Mouse (Mus musculus) limb, embryonic 15.5 days (tissue): ENCODE measurements at regions not wholly inside any gene's neighbourhood (a gene's known extent, or its start where the extent isn't known, plus 50 kb on each side); places are given as distances from the start of the nearest gene placed in this dataset.
"Not testable (repeated sequence)": the region's sequence is repeated elsewhere in the genome, so short reads cannot be mapped to it uniquely, and the experiment has no call there.

Experiments
- ATAC-seq: fragments of 200-750 bp; cut with Nextera tagmentation; 2 replicates; pipeline ENCODE4 v1.8.0; 2017; ENCODE audit warnings: low read depth, moderate TSS enrichment; ENCODE audit not compliant: insufficient number of reproducible peaks, low FRiP score, low TSS enrichment
- H3K27ac ChIP-seq: fragments of 300-500 bp; sonication (generic); 2 replicates; pipeline ENCODE4 v1.5.1; 2015; ENCODE audit warnings: moderate library complexity, mild to moderate bottlenecking, inconsistent platforms
- H3K27me3 ChIP-seq: fragments of 300-500 bp; sonication (generic); 2 replicates; pipeline ENCODE4 v1.6.1; 2015; ENCODE audit warnings: inconsistent platforms
- H3K36me3 ChIP-seq: fragments of 300-500 bp; sonication (generic); 2 replicates; pipeline ENCODE4 v1.6.1; 2015; ENCODE audit warnings: inconsistent platforms
- H3K4me1 ChIP-seq: fragments of 300-500 bp; sonication (generic); 2 replicates; pipeline ENCODE4 v1.6.1; 2015; ENCODE audit warnings: inconsistent platforms
- H3K4me2 ChIP-seq: fragments of 300-500 bp; sonication (generic); 2 replicates; pipeline ENCODE4 v1.6.1; 2015; ENCODE audit warnings: mild to moderate bottlenecking, inconsistent platforms
- H3K4me3 ChIP-seq: fragments of 300-500 bp; sonication (generic); 2 replicates; pipeline ENCODE4 v1.5.1; 2015; ENCODE audit warnings: mild to moderate bottlenecking, inconsistent platforms
- H3K9ac ChIP-seq: fragments of 300-500 bp; sonication (generic); 2 replicates; pipeline ENCODE4 v1.6.1; 2015; ENCODE audit warnings: inconsistent platforms
- H3K9me3 ChIP-seq: fragments of 300-500 bp; sonication (generic); 2 replicates; pipeline ENCODE4 v1.6.1; 2016; ENCODE audit warnings: inconsistent platforms
- WGBS: fragments of 180-500 bp; shearing (Covaris S2); methylation state at CpG from one replicate; pipeline ENCODE4 v1.1.7; 2015; 5-methylcytosine and 5-hydroxymethylcytosine counted together

- not testable (repeated sequence) for H3K27me3 ChIP-seq, H3K4me3 ChIP-seq, H3K27ac ChIP-seq, H3K4me1 ChIP-seq, ATAC-seq, H3K9me3 ChIP-seq, H3K36me3 ChIP-seq, H3K9ac ChIP-seq, H3K4me2 ChIP-seq
Measured at GRCm38 (mm10) chr13:12726831-12727230, 73.0 kb downstream of the Prl2c3 start.

GRCm38 (mm10) chr13:12717972-12718546 lies 81.8 kb downstream of the Prl2c3 start:
- not testable (repeated sequence) for H3K27me3 ChIP-seq, H3K9ac ChIP-seq, H3K27ac ChIP-seq, H3K4me3 ChIP-seq, ATAC-seq, H3K4me2 ChIP-seq, H3K9me3 ChIP-seq, H3K4me1 ChIP-seq, H3K36me3 ChIP-seq
- 89% methylated on average over 7 of the region's 7 CpGs for WGBS

- H3K4me1 ChIP-seq: no peaks in the 10 kb centered on the region
- no peaks in the 10 kb centered on the region for H3K36me3 ChIP-seq
- H3K27me3 ChIP-seq: no peaks in the 10 kb centered on the region
- H3K4me3 ChIP-seq: no peak overlapping the region
- H3K9me3 ChIP-seq: no peaks in the 10 kb centered on the region
- no peak overlapping the region for H3K27ac ChIP-seq
- ATAC-seq: no peak
- H3K9ac ChIP-seq: no peak overlapping the region
- H3K4me2 ChIP-seq: no peak overlapping the region
- 57% methylated on average over 7 of the region's 7 CpGs for WGBS
Measured at GRCm38 (mm10) chr13:12711471-12712273, 88.2 kb downstream of the Prl2c3 start.

- peak overlapping the region; percentile 28 for H3K4me3 ChIP-seq
- H3K27me3 ChIP-seq, H3K9me3 ChIP-seq, H3K4me1 ChIP-seq, H3K9ac ChIP-seq, H3K36me3 ChIP-seq, H3K27ac ChIP-seq: not testable (repeated sequence)
- H3K4me2 ChIP-seq: peak overlapping the region; percentile 32; the same call in 1 of the 2 replicates
- ATAC-seq: peak; percentile 59; the same call in 1 of the 2 replicates
- WGBS: 4% methylated on average over 18 of the region's 27 CpGs
Measured at GRCm38 (mm10) chr13:12702804-12703612, 96.9 kb downstream of the Prl2c3 start.

- not testable (repeated sequence) for H3K27me3 ChIP-seq, H3K36me3 ChIP-seq, H3K9me3 ChIP-seq, H3K27ac ChIP-seq, H3K4me1 ChIP-seq, H3K9ac ChIP-seq
- peak; percentile 85 for ATAC-seq
- peak overlapping the region; percentile 31 for H3K4me3 ChIP-seq
- peak overlapping the region; percentile 34 for H3K4me2 ChIP-seq
- WGBS: under 1% methylated on average over 32 of the region's 46 CpGs
Measured at GRCm38 (mm10) chr13:12702111-12702803, 97.6 kb downstream of the Prl2c3 start.

- not testable (repeated sequence) for H3K4me1 ChIP-seq, H3K27ac ChIP-seq, ATAC-seq, H3K9me3 ChIP-seq, H3K27me3 ChIP-seq, H3K9ac ChIP-seq, H3K4me3 ChIP-seq, H3K4me2 ChIP-seq, H3K36me3 ChIP-seq
- 40% methylated on average over 6 of the region's 7 CpGs for WGBS
Measured at GRCm38 (mm10) chr13:12693593-12694118, 106.2 kb downstream of the Prl2c3 start.

GRCm38 (mm10) chr13:12688778-12689177 lies 111.1 kb downstream of the Prl2c3 start:
- ATAC-seq, H3K4me1 ChIP-seq: not testable (repeated sequence)
- no CpG with 5 or more reads among the region's 1 CpGs for WGBS

GRCm38 (mm10) chr13:12688149-12688548 lies 111.7 kb downstream of the Prl2c3 start:
- H3K27me3 ChIP-seq, ATAC-seq, H3K9me3 ChIP-seq, H3K4me3 ChIP-seq, H3K9ac ChIP-seq, H3K27ac ChIP-seq, H3K36me3 ChIP-seq, H3K4me1 ChIP-seq, H3K4me2 ChIP-seq: not testable (repeated sequence)
- 79% methylated on average over 2 of the region's 5 CpGs for WGBS

More at GRCm38 (mm10) chr13:12688778-12689177, 111.1 kb downstream of the Prl2c3 start:
- H3K27me3 ChIP-seq, H3K4me2 ChIP-seq, H3K27ac ChIP-seq, H3K9me3 ChIP-seq, H3K4me3 ChIP-seq, H3K9ac ChIP-seq, H3K36me3 ChIP-seq: not testable (repeated sequence)

- H3K9me3 ChIP-seq, H3K9ac ChIP-seq, H3K36me3 ChIP-seq, H3K4me1 ChIP-seq, H3K27me3 ChIP-seq, H3K4me3 ChIP-seq, ATAC-seq, H3K27ac ChIP-seq, H3K4me2 ChIP-seq: not testable (repeated sequence)
- 81% methylated on average over 5 of the region's 6 CpGs for WGBS
Measured at GRCm38 (mm10) chr13:12680954-12681571, 115.4 kb downstream of the Ero1lb start.

GRCm38 (mm10) chr13:12680283-12680953 lies 114.7 kb downstream of the Ero1lb start:
- peak overlapping the region; percentile 21 for H3K4me3 ChIP-seq
- H3K27me3 ChIP-seq: not testable (repeated sequence)

GRCm38 (mm10) chr13:12677372-12677771 lies 111.7 kb downstream of the Ero1lb start:
- WGBS: 79% methylated on average over 2 of the region's 2 CpGs
- Histone ChIP-seq H3K36me3 (no peaks in the 10 kb centered on the region), H3K4me1 (0 out of 2 replicates have a peak, but pooled peaks cover 2% of the 10 kb centered on the region), H3K9me3 (no peaks in the 10 kb centered on the region), H3K4me3 (no peak overlapping the region), H3K27ac (no peak overlapping the region), H3K27me3 (no peaks in the 10 kb centered on the region), H3K4me2 (no peak overlapping the region), H3K9ac (no peak overlapping the region)
- no peak for ATAC-seq

More at GRCm38 (mm10) chr13:12680283-12680953, 114.7 kb downstream of the Ero1lb start:
- not testable (repeated sequence) for H3K36me3 ChIP-seq, ATAC-seq, H3K4me1 ChIP-seq, H3K27ac ChIP-seq, H3K9me3 ChIP-seq, H3K9ac ChIP-seq
- peak overlapping the region; percentile 41 for H3K4me2 ChIP-seq
- 11% methylated on average over 19 of the region's 19 CpGs for WGBS
